Mouse (Mus musculus): ENCODE results near the gene Aipl1. TPM values are rescaled to one million over a fixed set of nuclear protein-coding genes. Genes with fewer than 3 reads are reported as not detected.

The Aipl1 gene
- total RNA-seq, 2 experiments from 2014 or later, result 0.14 to 0.26 TPM

DNA sequence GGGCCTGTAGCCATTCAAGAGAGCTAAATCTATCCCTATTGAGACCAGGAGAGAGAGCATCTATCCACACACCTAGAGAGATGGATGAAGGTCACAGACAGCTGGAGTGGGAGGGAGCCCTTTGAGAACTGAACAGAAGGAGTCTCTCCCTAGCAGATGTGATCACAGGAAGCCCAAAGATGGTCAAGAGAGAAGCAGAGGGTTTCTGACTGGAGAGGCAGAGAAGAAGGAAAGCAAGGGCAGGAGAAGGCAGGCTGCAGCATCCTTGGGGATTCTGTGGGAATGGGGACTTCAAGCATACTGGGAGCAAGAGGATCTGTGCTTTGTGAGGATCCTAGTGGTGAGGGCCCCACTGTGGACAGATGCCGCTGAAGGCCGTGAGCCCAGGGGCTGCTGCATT is 51.5 kb downstream of the Aipl1 start:
- no peak for DNase-seq
- intact Hi-C loops (cut with DNase I), result no loop called here

- intact Hi-C loops (cut with DNase I), result no loop called here
- peak; percentile 61 for DNase-seq
These were observed 52.1 kb downstream of the Aipl1 start for GRCm38 (mm10) chr11:71985101-71985711.

- intact Hi-C loops (cut with DNase I), result no loop called here
- no peak for DNase-seq
These were observed 53.2 kb downstream of the Aipl1 start for GRCm38 (mm10) chr11:71984093-71984492.

Other genes with a start within 250 kb of the Aipl1 start
- gene Pimreg, start 4.5 kb upstream of the Aipl1 start, total RNA-seq (2021), result 1 to 10 TPM; 9.3 to 9.7 TPM
- 10 to 100 TPM; 20.9 to 25.5 TPM for gene Pitpnm3, start 98.3 kb upstream of the Aipl1 start, total RNA-seq (2021)
- 10 to 100 TPM; 11.8 to 12.6 TPM for gene Gm43951, start 169.3 kb upstream of the Aipl1 start, total RNA-seq (2021)
- 10 to 100 TPM; 36.3 to 37.6 TPM for gene 4933427D14Rik, start 169.9 kb upstream of the Aipl1 start, total RNA-seq (2021)
- gene Txndc17, start 170.0 kb upstream of the Aipl1 start, total RNA-seq (2021), result 10 to 100 TPM; 54.9 to 61.7 TPM
- 10 to 100 TPM; 13.8 to 14.6 TPM for gene Med31, start 178.1 kb upstream of the Aipl1 start, total RNA-seq (2021)
- 1 to 10 TPM; 7.2 to 9.8 TPM for gene Slc13a5, start 229.7 kb upstream of the Aipl1 start, total RNA-seq (2021)

Data from left cerebral cortex, postnatal 4 days (tissue).